Mouse (Mus musculus): ENCODE results near the gene Paqr7.
A peak's percentile ranks its signal among the peaks of the same experiment; 100 is the strongest.

DNA sequence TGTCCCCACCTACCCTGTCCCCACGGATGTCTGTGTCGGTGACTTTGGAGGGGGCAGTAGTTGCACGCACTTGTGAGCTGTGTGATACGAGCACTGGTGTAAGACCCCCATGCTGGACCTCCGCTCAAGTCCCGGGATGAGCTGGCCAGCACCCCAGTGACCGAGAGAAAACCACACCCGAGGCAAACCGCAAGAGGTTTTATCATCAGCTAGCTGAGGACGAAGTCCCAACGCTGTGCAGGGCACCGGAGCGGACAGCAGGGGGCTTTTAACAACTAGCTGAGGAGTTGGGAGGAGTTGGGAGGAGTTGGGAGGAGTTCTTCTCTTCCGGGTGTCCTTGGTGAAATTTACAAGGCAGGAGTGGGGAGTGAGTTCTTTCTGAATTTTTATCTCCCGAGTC, 16.3 kb downstream of the Paqr7 start:
- TF ChIP-seq CTCF (conservative IDR thresholded peaks at IDR 0.05; ENCODE audit: insufficient read depth, insufficient read length, low read depth, low read length) (peak; percentile 55), POLR2A (IDR thresholded peaks at IDR 0.05; ENCODE audit: low read depth, low read length) (no peak)

Measured in kidney, adult 2 months (tissue).